Comparison of ENCODE assay signal across 10 mouse cellular contexts in genomic region chr14:25614684-25615083, GRCm38 (mm10).
DNase-seq lines count a peak whose midpoint lies in the region; ATAC-seq and TF ChIP-seq lines count a peak whose summit lies in the region.
"Had no signal": no experiment of that assay in that cellular context is flagged by ENCODE, and none has a peak within 500 bp of the region (broad histone marks: within the 10 kb centered on the region; RNA-seq: fewer than 3 reads in every experiment).

No protein-coding gene starts in this region.

- intact Hi-C loops in heart, postnatal 36 days (cut with DNase I) = no loop called here

- no peaks in the 10 kb centered on the region for H3K27me3 ChIP-seq in heart, embryonic 13.5 days (replicated peaks)
- no peaks in the 10 kb centered on the region for H3K27me3 ChIP-seq in spleen, adult 2 months (ENCODE audit: control insufficient read depth, insufficient read depth, low read length)
- H3K27me3 ChIP-seq in lung, embryonic 16.5 days (ENCODE audit: control insufficient read depth, insufficient read depth, low read depth, low read length) = no peaks in the 10 kb centered on the region
- H3K27me3 ChIP-seq in stomach, embryonic 15.5 days (replicated peaks) = no peaks in the 10 kb centered on the region
- no peaks in the 10 kb centered on the region for H3K27me3 ChIP-seq in forebrain, embryonic 16.5 days (replicated peaks; ENCODE audit: control insufficient read depth, insufficient read depth, low read length)
- H3K27me3 ChIP-seq: neural tube, embryonic 12.5 days had no signal

- ATAC-seq in heart, embryonic 13.5 days (ENCODE audit: extremely low read depth, insufficient number of reproducible peaks, low FRiP score, low TSS enrichment) = no peak
- peak; percentile 47 for ATAC-seq in lung, embryonic 16.5 days (ENCODE audit: low read depth)
- ATAC-seq in stomach, embryonic 15.5 days (ENCODE audit: insufficient read depth, low FRiP score, low read depth) = 0 out of 2 replicates have a peak, but pooled peaks have one; percentile 7
- no peak for ATAC-seq in forebrain, embryonic 16.5 days
- ATAC-seq in cerebellum, adult (ENCODE audit: insufficient number of reproducible peaks, low FRiP score, low TSS enrichment) = no peak

- peaks cover 27% of the 10 kb centered on the region for H3K36me3 ChIP-seq in heart, embryonic 13.5 days
- H3K36me3 ChIP-seq in spleen, adult 2 months (ENCODE audit: control insufficient read depth, insufficient read depth, low read length) = no peaks in the 10 kb centered on the region; the same call in 1 of the 2 replicates
- no peaks in the 10 kb centered on the region; the same call in 1 of the 2 replicates for H3K36me3 ChIP-seq in lung, embryonic 16.5 days (ENCODE audit: control insufficient read depth, insufficient read depth, low read length)
- H3K36me3 ChIP-seq in stomach, embryonic 15.5 days = no peaks in the 10 kb centered on the region
- H3K36me3 ChIP-seq in forebrain, embryonic 16.5 days (ENCODE audit: control insufficient read depth, insufficient read depth) = no peaks in the 10 kb centered on the region

- peaks cover 88% of the 10 kb centered on the region for H3K4me1 ChIP-seq in heart, embryonic 13.5 days
- peaks cover 38% of the 10 kb centered on the region; the same call in 1 of the 2 replicates for H3K4me1 ChIP-seq in spleen, adult 2 months (ENCODE audit: control insufficient read depth, insufficient read depth, insufficient read length)
- peaks cover 25% of the 10 kb centered on the region for H3K4me1 ChIP-seq in lung, embryonic 16.5 days (replicated peaks; ENCODE audit: control insufficient read depth, insufficient read depth, low read length)
- H3K4me1 ChIP-seq in stomach, embryonic 15.5 days = peaks cover 28% of the 10 kb centered on the region
- H3K4me1 ChIP-seq in forebrain, embryonic 16.5 days (replicated peaks; ENCODE audit: control insufficient read depth, insufficient read depth, low read length) = peaks cover 63% of the 10 kb centered on the region

- 0 out of 2 replicates have a peak overlapping the region, but pooled peaks have one; percentile 41 for H3K9ac ChIP-seq in heart, embryonic 13.5 days
- H3K9ac ChIP-seq in lung, embryonic 16.5 days (ENCODE audit: low read length) = no peak overlapping the region
- H3K9ac ChIP-seq in stomach, embryonic 15.5 days = no peak overlapping the region
- no peak overlapping the region for H3K9ac ChIP-seq in forebrain, embryonic 16.5 days (replicated peaks; ENCODE audit: low read depth, low read length)
- H3K9ac ChIP-seq: neural tube, embryonic 12.5 days had no signal

- no peak for TF ChIP-seq CTCF in spleen, adult 2 months (IDR thresholded peaks at IDR 0.05; ENCODE audit: extremely low read depth, insufficient read depth, insufficient read length, insufficient replicate concordance)

- no peak overlapping the region for H3K4me2 ChIP-seq in heart, embryonic 13.5 days
- no peak overlapping the region for H3K4me2 ChIP-seq in lung, embryonic 16.5 days (ENCODE audit: low read depth, low read length)
- H3K4me2 ChIP-seq in stomach, embryonic 15.5 days = no peak overlapping the region
- no peak overlapping the region for H3K4me2 ChIP-seq in forebrain, embryonic 16.5 days (ENCODE audit: low read length)
- H3K4me2 ChIP-seq: neural tube, embryonic 12.5 days had no signal

- no peak overlapping the region for H3K4me3 ChIP-seq in heart, embryonic 13.5 days
- no peak overlapping the region for H3K4me3 ChIP-seq in spleen, adult 2 months (ENCODE audit: extremely low read depth, insufficient read depth, insufficient read length)
- H3K4me3 ChIP-seq in lung, embryonic 16.5 days (ENCODE audit: low read length) = no peak overlapping the region
- no peak overlapping the region for H3K4me3 ChIP-seq in stomach, embryonic 15.5 days (replicated peaks)
- H3K4me3 ChIP-seq in forebrain, embryonic 16.5 days (replicated peaks; ENCODE audit: low read length) = no peak overlapping the region
- H3K4me3 ChIP-seq: neural tube, embryonic 12.5 days had no signal

- no peaks in the 10 kb centered on the region for H3K9me3 ChIP-seq in heart, embryonic 13.5 days
- no peaks in the 10 kb centered on the region for H3K9me3 ChIP-seq in lung, embryonic 16.5 days (ENCODE audit: control insufficient read depth, low read length)
- no peaks in the 10 kb centered on the region for H3K9me3 ChIP-seq in stomach, embryonic 15.5 days
- H3K9me3 ChIP-seq in forebrain, embryonic 16.5 days (ENCODE audit: control insufficient read depth, low read length) = no peaks in the 10 kb centered on the region
- H3K9me3 ChIP-seq: neural tube, embryonic 12.5 days had no signal

- no peak for TF ChIP-seq POLR2A in spleen, adult 2 months (IDR thresholded peaks at IDR 0.05; ENCODE audit: low read depth, low read length)

- no peak for DNase-seq in heart, postnatal 36 days
- DNase-seq in spleen, adult 2 months (ENCODE audit: low read depth in 1 of 2, low spot score in 2 of 2) = peak in 1 of 2 experiments; percentile 41
- no peak for DNase-seq in spleen, adult 12 weeks (ENCODE audit: low spot score)
- DNase-seq: gastrocnemius, postnatal 25 days had no signal

- 0 out of 2 replicates have a peak overlapping the region, but pooled peaks have one; percentile 1 for H3K27ac ChIP-seq in heart, embryonic 13.5 days (replicated peaks)
- H3K27ac ChIP-seq in spleen, adult 2 months (ENCODE audit: insufficient read depth, low read length) = peak overlapping the region; percentile 68
- H3K27ac ChIP-seq in lung, embryonic 16.5 days (ENCODE audit: low read length) = peak overlapping the region; percentile 30; the same call in 1 of the 2 replicates
- H3K27ac ChIP-seq in stomach, embryonic 15.5 days = peak overlapping the region; percentile 41
- no peak overlapping the region for H3K27ac ChIP-seq in forebrain, embryonic 16.5 days (ENCODE audit: low read length)
- H3K27ac ChIP-seq: neural tube, embryonic 12.5 days had no signal

- WGBS in heart, embryonic 13.5 days = 62% methylated on average over 5 of the region's 5 CpGs
- 8% methylated on average over 5 of the region's 5 CpGs for WGBS in spleen, adult 2 months
- 48% methylated on average over 5 of the region's 5 CpGs for WGBS in lung, embryonic 16.5 days
- 55% methylated on average over 5 of the region's 5 CpGs for WGBS in stomach, embryonic 15.5 days
- WGBS in forebrain, embryonic 16.5 days = 75% methylated on average over 5 of the region's 5 CpGs

Comparison
In these comparisons a context has a peak if more than half of its experiments do, and no peak if none do; other contexts are left out.
1. ATAC-seq: peak in lung, embryonic 16.5 days (single experiment) and stomach, embryonic 15.5 days (single experiment); none in heart, embryonic 13.5 days (single experiment), forebrain, embryonic 16.5 days (single experiment) and cerebellum, adult (single experiment).